Mouse (Mus musculus) hindbrain, embryonic 10.5 days (tissue): ENCODE measurements at regions not wholly inside any gene's neighbourhood (a gene's known extent, or its start where the extent isn't known, plus 50 kb on each side); places are given as distances from the start of the nearest gene placed in this dataset.

Experiments
- DNase-seq: peaks from one replicate; pipeline ENCODE4 v3.0.0-alpha.2; 2017; ENCODE audit warnings: low spot score
- H3K27ac ChIP-seq: fragments of 300-500 bp; sonication (generic); 2 replicates; pipeline ENCODE4 v1.5.1; 2016; ENCODE audit warnings: mild to moderate bottlenecking, moderate library complexity
- H3K27me3 ChIP-seq: fragments of 300-500 bp; sonication (generic); 2 replicates; pipeline ENCODE4 v1.6.1; 2016; ENCODE audit warnings: mild to moderate bottlenecking; ENCODE audit not compliant: poor library complexity, insufficient read depth, severe bottlenecking
- H3K36me3 ChIP-seq: fragments of 300-500 bp; sonication (generic); 2 replicates; pipeline ENCODE4 v1.6.1; 2016; ENCODE audit warnings: mild to moderate bottlenecking, moderate library complexity
- H3K4me1 ChIP-seq: fragments of 300-500 bp; sonication (generic); replicated peaks from 2 replicates; pipeline ENCODE4 v1.6.1; 2016; ENCODE audit warnings: mild to moderate bottlenecking
- H3K4me3 ChIP-seq: fragments of 300-500 bp; sonication (generic); 2 replicates; pipeline ENCODE4 v1.5.1; 2016; ENCODE audit warnings: mild to moderate bottlenecking, moderate library complexity
- H3K9me3 ChIP-seq: fragments of 300-500 bp; sonication (generic); 2 replicates; pipeline ENCODE4 v1.6.1; 2016; ENCODE audit warnings: mild to moderate bottlenecking, moderate library complexity
- WGBS: fragments of 180-500 bp; shearing (Covaris S2); methylation state at CpG from one replicate; pipeline ENCODE4 v1.1.7; 2016; 5-methylcytosine and 5-hydroxymethylcytosine counted together

DNA sequence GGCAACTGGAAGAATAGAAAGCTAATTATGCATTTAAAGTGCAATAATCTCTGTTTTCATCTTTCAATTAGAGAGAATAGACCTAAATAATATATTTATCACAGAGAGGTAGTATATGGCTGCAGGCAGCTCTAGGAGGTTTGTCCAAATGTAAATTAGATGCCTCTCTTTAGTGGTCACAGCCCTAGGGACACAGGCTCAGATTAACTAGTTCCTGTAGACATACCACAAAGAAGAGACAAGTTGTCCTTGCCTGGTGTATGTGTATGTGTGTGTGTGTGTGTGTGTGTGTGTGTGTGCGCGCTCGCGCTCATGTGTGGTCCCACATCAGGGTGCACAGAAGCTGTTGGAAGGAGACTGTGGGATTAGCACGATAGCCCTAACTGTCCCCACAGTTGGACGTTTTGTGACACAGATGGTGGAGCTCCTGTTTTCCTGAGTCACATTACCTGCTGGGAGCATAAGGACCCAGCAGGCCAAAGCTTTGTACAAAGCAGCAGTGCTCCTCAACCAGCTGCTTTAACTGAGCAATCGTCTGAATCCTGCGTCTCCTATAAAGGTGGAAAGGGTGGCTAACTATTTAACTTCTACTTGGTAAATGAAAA lies 138.5 kb upstream of the Lyplal1 start:
- 66% methylated on average over 8 of the region's 8 CpGs for WGBS
- no peak overlapping the region for H3K4me3 ChIP-seq
- peaks cover 22% of the 10 kb centered on the region for H3K4me1 ChIP-seq
- no peak for DNase-seq
- no peaks in the 10 kb centered on the region for H3K36me3 ChIP-seq
- H3K27me3 ChIP-seq, result no peaks in the 10 kb centered on the region
- 0 out of 2 replicates have a peak overlapping the region, but pooled peaks have one; percentile 42 for H3K27ac ChIP-seq
- no peaks in the 10 kb centered on the region for H3K9me3 ChIP-seq

GRCm38 (mm10) chr1:186254500-186254899 lies 137.4 kb upstream of the Lyplal1 start:
- H3K36me3 ChIP-seq, result no peaks in the 10 kb centered on the region
- no peak for DNase-seq
- H3K4me1 ChIP-seq, result peaks cover 25% of the 10 kb centered on the region
- H3K27me3 ChIP-seq, result no peaks in the 10 kb centered on the region
- H3K27ac ChIP-seq, result no peak overlapping the region
- no peak overlapping the region for H3K4me3 ChIP-seq
- no peaks in the 10 kb centered on the region for H3K9me3 ChIP-seq
- 81% methylated on average over 3 of the region's 3 CpGs for WGBS

GRCm38 (mm10) chr1:186252551-186252950 lies 135.4 kb upstream of the Lyplal1 start:
- Histone ChIP-seq H3K36me3 (no peaks in the 10 kb centered on the region), H3K4me3 (no peak overlapping the region), H3K4me1 (peaks cover 23% of the 10 kb centered on the region), H3K27ac (no peak overlapping the region), H3K9me3 (no peaks in the 10 kb centered on the region), H3K27me3 (no peaks in the 10 kb centered on the region)
- no peak for DNase-seq
- 86% methylated on average over 4 of the region's 4 CpGs for WGBS

DNA sequence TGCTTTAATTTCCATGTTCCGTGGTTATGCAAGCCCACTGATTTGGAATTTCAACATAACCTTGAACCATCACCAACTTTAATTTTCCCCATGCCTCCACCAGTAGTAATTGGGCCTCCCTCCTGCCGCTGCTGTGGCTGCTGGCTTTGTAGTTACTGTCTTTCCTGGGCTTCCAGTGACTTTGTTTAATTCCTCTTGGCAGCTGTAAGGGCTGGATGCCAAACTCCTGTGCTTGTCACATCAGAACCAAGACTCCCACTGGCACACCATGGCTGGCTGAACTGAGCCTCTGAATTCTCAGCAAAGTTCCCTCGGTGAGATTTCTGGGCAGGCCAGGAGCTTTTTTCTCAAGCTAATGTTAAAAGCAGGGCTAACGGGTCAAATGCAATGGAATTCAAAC lies 133.2 kb upstream of the Lyplal1 start:
- no peaks in the 10 kb centered on the region for H3K27me3 ChIP-seq
- no peak overlapping the region for H3K27ac ChIP-seq
- DNase-seq, result no peak
- 57% methylated on average over 4 of the region's 4 CpGs for WGBS
- no peak overlapping the region for H3K4me3 ChIP-seq
- no peaks in the 10 kb centered on the region for H3K36me3 ChIP-seq
- no peaks in the 10 kb centered on the region for H3K9me3 ChIP-seq
- H3K4me1 ChIP-seq, result peaks cover 14% of the 10 kb centered on the region; the same call in 1 of the 2 replicates

GRCm38 (mm10) chr1:186249214-186249613 lies 132.1 kb upstream of the Lyplal1 start:
- no peak for DNase-seq
- H3K4me3 ChIP-seq, result no peak overlapping the region
- WGBS, result 89% methylated on average over 4 of the region's 4 CpGs

GRCm38 (mm10) chr1:186245723-186246440 lies 128.8 kb upstream of the Lyplal1 start:
- 0 out of 2 replicates have a peak, but pooled peaks cover 11% of the 10 kb centered on the region for H3K4me1 ChIP-seq
- no peak overlapping the region for H3K4me3 ChIP-seq
- no peaks in the 10 kb centered on the region for H3K27me3 ChIP-seq
- DNase-seq, result no peak
- H3K36me3 ChIP-seq, result no peaks in the 10 kb centered on the region
- no peaks in the 10 kb centered on the region for H3K9me3 ChIP-seq
- 80% methylated on average over 7 of the region's 7 CpGs for WGBS
- no peak overlapping the region for H3K27ac ChIP-seq

More at GRCm38 (mm10) chr1:186249214-186249613, 132.1 kb upstream of the Lyplal1 start:
- no peaks in the 10 kb centered on the region for H3K9me3 ChIP-seq
- H3K27ac ChIP-seq, result no peak overlapping the region
- H3K36me3 ChIP-seq, result no peaks in the 10 kb centered on the region
- H3K4me1 ChIP-seq, result 0 out of 2 replicates have a peak, but pooled peaks cover 3% of the 10 kb centered on the region
- no peaks in the 10 kb centered on the region for H3K27me3 ChIP-seq

DNA sequence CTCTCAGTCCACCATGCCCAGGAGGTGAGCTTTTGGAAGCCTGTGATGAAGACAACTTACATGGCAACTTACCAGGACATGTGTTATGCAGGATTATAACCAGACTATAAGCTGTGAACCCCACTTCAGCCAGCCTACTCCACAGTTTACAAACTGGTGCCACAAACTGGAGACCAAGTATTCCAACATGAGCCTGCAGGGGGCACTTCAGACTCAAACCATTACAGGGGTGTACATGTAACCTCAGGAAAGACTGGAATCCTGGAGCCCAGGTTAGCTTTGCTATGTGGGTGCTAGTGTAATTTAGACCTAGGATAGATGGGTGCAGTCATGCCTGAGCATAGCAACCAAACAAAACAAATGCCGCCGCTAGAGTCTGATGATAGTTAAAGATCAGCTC lies 124.0 kb upstream of the Lyplal1 start:
- H3K27me3 ChIP-seq, result no peaks in the 10 kb centered on the region
- DNase-seq, result no peak
- H3K4me1 ChIP-seq, result peaks cover 24% of the 10 kb centered on the region; the same call in 1 of the 2 replicates
- H3K36me3 ChIP-seq, result no peaks in the 10 kb centered on the region
- H3K9me3 ChIP-seq, result no peaks in the 10 kb centered on the region
- WGBS, result 96% methylated on average over 2 of the region's 2 CpGs
- no peak overlapping the region for H3K27ac ChIP-seq
- H3K4me3 ChIP-seq, result no peak overlapping the region

- H3K9me3 ChIP-seq, result no peaks in the 10 kb centered on the region
- H3K27me3 ChIP-seq, result no peaks in the 10 kb centered on the region
- no peak for DNase-seq
- H3K36me3 ChIP-seq, result no peaks in the 10 kb centered on the region
- 66% methylated on average over 6 of the region's 6 CpGs for WGBS
- peaks cover 22% of the 10 kb centered on the region for H3K4me1 ChIP-seq
- no peak overlapping the region for H3K4me3 ChIP-seq
- no peak overlapping the region for H3K27ac ChIP-seq
These were observed 120.4 kb upstream of the Lyplal1 start for GRCm38 (mm10) chr1:186237556-186237955.

DNA sequence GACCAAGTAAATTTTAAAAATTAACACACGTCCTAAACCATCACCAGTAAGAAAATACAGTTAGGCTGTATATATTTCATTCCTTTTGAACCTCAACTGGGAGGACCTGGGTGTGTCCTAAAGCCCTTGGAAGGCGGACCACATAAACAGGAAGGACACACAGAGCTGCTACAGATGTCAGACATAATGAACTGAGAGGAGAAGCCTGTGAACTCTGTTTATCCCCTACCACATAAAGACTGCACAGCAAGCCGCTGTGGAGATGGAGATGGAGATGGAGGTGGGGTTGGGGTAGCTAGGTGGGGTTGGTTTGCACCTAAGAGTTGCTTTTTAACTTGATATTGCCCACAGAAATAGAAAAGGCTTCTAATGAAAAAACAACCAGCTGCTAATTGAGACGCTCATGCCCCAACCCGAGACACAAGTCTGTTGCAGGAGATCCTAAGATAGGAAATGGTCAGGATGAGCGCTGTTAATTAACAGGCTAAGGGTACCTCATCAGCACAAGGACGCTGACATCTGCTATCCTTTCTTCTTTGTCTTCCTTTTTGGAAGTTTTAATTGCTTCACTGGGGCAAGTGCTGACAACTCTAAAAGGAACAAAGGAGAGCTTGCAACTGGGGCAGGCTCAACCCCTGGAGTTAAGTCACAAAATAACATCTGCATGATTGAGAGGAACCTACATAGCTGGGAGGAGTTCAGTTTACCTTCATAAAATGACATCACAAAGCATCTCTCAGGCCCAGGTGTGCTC lies 119.3 kb upstream of the Lyplal1 start:
- Histone ChIP-seq H3K9me3 (no peaks in the 10 kb centered on the region), H3K4me1 (peaks cover 20% of the 10 kb centered on the region), H3K27ac (no peak overlapping the region), H3K27me3 (no peaks in the 10 kb centered on the region), H3K4me3 (no peak overlapping the region), H3K36me3 (no peaks in the 10 kb centered on the region)
- whole genome bisulfite sequencing, result 60% methylated on average over 7 of the region's 7 CpGs
- no peak for DNase-seq

- Histone ChIP-seq H3K36me3 (no peaks in the 10 kb centered on the region), H3K27me3 (no peaks in the 10 kb centered on the region), H3K4me1 (peaks cover 20% of the 10 kb centered on the region), H3K4me3 (no peak overlapping the region), H3K9me3 (no peaks in the 10 kb centered on the region), H3K27ac (no peak overlapping the region)
- DNase-seq, result no peak
- 56% methylated on average over 6 of the region's 6 CpGs for WGBS
These were observed 117.4 kb upstream of the Lyplal1 start for GRCm38 (mm10) chr1:186234536-186234935.

DNA sequence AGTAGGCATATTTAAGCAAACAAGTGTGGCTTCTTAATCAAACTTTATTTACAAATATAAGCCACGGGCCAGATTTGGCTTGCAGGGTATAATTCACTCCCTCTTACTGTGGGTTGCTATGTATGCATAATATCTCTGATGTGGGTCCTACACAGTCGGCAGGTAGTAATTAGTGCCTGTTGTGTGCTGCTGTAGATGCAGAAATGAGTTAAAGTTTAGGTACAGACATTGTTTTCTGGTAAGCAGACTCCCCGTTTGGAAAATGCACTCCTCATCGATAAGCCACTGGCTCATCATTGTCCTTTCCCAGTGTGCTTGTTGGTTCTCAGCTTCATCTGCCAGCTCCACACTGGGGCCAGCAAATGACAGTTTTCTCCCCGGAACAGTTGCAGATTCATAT lies 113.4 kb upstream of the Lyplal1 start:
- Histone ChIP-seq H3K27me3 (no peaks in the 10 kb centered on the region), H3K36me3 (no peaks in the 10 kb centered on the region; the same call in 1 of the 2 replicates), H3K9me3 (peaks cover 5% of the 10 kb centered on the region; the same call in 1 of the 2 replicates), H3K27ac (no peak overlapping the region), H3K4me1 (peaks cover 4% of the 10 kb centered on the region; the same call in 1 of the 2 replicates), H3K4me3 (no peak overlapping the region)
- DNase-seq, result no peak
- WGBS, result 80% methylated on average over 5 of the region's 5 CpGs

GRCm38 (mm10) chr1:186229856-186230255 lies 112.7 kb upstream of the Lyplal1 start:
- no peaks in the 10 kb centered on the region; the same call in 1 of the 2 replicates for H3K36me3 ChIP-seq
- H3K27me3 ChIP-seq, result no peaks in the 10 kb centered on the region
- no peak for DNase-seq
- no peak overlapping the region for H3K4me3 ChIP-seq
- peaks cover 6% of the 10 kb centered on the region; the same call in 1 of the 2 replicates for H3K9me3 ChIP-seq
- H3K4me1 ChIP-seq, result peaks cover 4% of the 10 kb centered on the region; the same call in 1 of the 2 replicates
- no peak overlapping the region for H3K27ac ChIP-seq
- WGBS, result 87% methylated on average over 6 of the region's 6 CpGs

GRCm38 (mm10) chr1:186228396-186228795 lies 111.3 kb upstream of the Lyplal1 start:
- Histone ChIP-seq H3K27ac (no peak overlapping the region), H3K9me3 (peaks cover 6% of the 10 kb centered on the region; the same call in 1 of the 2 replicates), H3K4me3 (no peak overlapping the region), H3K36me3 (no peaks in the 10 kb centered on the region; the same call in 1 of the 2 replicates), H3K27me3 (no peaks in the 10 kb centered on the region), H3K4me1 (peaks cover 10% of the 10 kb centered on the region)
- 90% methylated on average over 4 of the region's 4 CpGs for WGBS
- no peak for DNase-seq
